Mouse (Mus musculus): ENCODE results near the gene Mall. TPM values are rescaled to one million over a fixed set of nuclear protein-coding genes. Genes with fewer than 3 reads are reported as not detected.

Gene Mall
- 10 to 100 TPM in 1 of 2 experiments, 1 to 10 TPM in 1; 9.5 to 10.6 TPM for total RNA-seq (2021)
- long read RNA-seq, experiment 1, transcript Mall-201 (4 exons, 2,006 nt), result major isoform, 10 of 15 reads
- long read RNA-seq, experiment 1, partial matches to known transcripts, result 0 of 15 reads
- long read RNA-seq, experiment 1, other reads (novel, unspliced or antisense), result 5 of 15 reads
- long read RNA-seq, experiment 2, partial matches to known transcripts, result 3 of 7 reads
- long read RNA-seq, experiment 2, other reads (novel, unspliced or antisense), result 0 of 7 reads

DNA sequence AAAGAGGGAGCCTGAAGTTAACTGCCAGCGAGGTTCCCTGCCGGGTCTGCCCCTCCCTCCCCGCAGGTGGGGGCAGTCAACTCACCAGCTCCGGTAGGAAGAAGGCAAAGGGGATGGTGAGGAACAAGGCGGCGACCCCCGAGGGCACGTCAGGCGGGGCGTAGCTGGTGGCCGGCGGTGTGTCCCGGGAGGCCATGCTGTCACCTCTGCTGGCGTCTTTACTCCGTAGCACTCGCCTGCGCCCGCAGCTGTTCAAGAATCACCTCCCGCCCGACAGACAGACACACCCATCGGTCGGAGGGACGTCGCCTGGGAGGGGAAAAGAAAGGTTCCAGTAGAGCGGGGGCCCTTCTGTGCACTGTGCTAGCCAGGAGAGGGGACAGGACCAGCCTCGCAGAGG lies at the start of gene Mall:
Gene Mall, minus strand, starts transcription at position 262 of the 400 bp plus-strand sequence.
- intact Hi-C loops (cut with DNase I), result no loop called here
- peak; percentile 23 to 31 for DNase-seq

DNA sequence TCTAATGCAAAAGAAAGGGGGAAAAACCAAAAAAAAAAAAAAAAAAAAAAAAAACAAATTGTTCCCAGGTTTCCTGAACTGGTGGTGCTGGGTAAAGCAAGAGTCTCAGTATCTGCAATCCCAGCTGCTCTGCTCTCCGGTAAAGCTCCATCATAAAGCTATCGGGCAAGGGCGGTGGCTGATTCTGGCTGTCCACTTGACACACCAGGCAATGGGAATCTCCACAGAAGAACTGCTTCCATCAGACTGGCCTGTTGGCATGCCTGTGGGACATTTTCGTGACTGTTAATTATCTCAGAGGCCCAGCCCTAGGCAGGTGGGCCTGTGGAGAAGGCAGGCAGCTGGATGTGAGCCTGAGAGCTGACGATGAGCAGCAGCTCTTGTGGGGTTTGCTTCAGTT lies 48.7 kb upstream of the Mall start:
- intact Hi-C loops (cut with DNase I), result no loop called here

DNA sequence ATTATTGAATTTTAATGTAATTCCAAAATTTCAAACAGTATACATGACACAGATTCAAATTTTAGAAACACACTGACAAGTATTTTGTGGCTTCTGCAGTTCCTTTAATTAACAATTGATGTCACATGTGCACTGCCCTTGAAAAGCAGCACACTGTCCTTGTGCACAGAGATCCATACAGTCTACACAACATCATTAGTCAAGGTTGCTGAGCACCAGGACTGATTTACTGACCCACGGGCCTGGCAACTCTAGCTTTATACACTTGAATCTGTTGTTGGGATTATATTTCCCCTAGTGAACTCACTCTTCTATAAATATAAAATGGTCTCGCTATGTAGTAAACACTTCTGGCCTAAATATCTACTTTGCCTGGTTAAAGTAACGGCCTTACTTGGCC lies 45.3 kb upstream of the Mall start:
- no peak for DNase-seq
- intact Hi-C loops (cut with DNase I), result no loop called here

More for the DNA sequence above, 48.7 kb upstream of the Mall start:
- DNase-seq, result no peak

DNA sequence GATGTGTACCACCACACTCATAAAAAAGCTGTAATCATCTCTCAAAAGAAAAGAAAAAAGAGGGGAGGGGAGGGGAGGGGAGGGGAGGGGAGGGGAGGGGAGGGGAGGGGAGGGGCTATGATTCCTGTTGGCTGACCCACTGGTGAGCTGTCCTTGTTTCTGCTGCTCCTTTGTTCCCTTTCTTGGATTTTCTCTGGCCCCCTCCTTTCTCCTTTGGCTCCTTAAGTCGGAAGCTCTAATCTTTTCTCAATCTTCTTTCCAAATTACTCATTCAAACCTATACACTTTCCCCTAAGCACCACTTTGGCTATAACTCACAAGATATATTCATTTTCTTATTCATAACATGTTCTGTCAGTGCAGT lies 44.8 kb upstream of the Mall start:
- intact Hi-C loops (cut with DNase I), result no loop called here
- no peak for DNase-seq

DNA sequence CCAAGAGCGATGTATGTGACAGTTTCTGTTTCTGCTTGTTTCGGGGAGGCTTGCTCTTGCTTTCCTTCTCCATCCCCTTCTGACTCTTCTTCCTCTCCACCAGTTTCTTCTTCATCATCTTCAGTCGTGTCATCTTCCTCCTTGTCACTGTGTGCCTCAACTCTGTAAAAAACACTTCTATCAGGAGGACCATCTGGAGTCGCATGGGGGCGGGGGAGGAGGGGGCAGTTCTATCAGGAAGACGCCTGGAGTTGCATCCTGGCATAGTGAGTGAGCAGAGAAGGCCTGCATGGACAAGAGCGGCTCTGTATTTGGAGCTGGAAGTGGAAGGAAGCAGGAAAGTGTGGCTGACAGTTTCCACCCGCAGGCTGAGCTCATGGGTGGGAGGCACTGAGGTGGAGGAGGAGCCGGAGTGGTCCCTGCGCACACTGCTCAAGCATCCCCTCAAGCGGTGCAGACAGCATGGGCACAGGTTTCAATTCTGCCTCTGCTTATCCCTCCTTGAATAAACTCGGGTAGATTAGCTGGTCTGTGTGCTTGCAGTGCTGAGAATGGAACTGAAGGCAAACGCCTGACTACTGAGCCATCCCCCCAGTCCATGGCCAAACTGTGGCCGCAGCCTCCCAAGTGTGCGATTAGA lies 44.3 kb upstream of the Mall start:
- intact Hi-C loops (cut with DNase I), result no loop called here
- no peak for DNase-seq

DNA sequence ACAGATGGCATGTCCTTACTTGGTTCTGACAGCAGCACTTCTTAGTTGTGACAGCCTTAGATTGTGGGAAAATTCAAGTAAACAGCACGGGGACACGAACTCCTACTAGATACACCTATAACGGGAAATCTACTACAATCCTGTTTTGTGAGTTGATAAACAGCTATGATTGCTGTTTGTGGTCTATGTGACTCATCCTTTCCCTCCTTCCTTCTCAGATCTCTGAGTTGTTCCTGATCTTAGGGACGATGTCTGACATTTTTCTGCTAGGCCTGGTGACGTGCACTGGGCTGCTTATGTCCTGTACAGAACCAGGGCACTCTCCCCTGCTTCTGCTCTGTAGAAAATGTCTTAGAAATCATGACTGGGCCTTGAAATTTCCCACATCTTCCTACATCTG lies 31.9 kb upstream of the Mall start:
- no peak for DNase-seq
- intact Hi-C loops (cut with DNase I), result no loop called here

DNA sequence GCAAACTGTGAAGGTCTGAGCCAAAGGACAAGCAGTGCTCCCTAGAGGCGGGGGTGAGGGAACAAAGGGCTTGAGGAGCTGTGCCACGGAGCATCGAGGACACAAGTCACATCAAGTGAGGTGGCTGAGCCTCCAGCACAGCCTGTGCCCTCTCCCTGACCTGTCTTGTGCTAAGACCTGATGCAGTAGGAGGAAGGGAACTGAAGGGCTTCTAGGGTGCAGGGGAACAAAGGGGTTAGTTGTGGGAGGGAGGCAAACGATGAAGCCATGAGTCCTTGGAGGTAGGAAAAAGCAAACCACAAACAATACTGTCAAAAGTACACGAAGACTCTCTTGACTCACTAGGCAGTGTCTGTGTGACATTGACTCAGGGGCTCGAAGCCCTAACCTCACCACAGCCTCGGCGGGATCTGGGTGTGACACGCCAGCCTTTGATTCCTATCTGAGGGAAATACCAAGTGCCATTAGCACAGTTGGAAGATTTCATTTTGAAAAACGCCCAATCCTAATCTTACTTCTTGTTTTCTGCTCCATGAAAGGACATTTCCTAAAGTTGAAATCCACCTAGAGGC lies 30.8 kb upstream of the Mall start:
- DNase-seq, result no peak
- intact Hi-C loops (cut with DNase I), result no loop called here

DNA sequence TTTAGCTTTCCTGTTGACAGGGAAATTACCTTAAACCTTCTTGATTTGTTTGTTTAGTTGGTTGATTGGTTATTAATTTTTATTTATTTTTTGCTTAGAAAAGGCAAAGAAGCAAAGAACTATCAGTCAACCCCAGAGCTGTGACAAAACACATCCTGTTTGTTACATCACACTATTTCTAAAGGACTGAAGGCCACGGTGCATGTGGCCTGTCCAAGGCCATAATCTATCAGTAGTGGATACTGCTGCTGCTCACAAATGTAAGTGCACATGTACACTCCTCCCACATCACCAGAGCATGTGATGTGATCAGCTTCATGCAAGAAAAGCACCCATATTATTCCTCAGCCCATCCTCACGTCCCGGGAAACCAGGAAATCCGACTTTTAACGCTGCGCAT lies 30.3 kb upstream of the Mall start:
- no peak for DNase-seq
- intact Hi-C loops (cut with DNase I), result no loop called here

DNA sequence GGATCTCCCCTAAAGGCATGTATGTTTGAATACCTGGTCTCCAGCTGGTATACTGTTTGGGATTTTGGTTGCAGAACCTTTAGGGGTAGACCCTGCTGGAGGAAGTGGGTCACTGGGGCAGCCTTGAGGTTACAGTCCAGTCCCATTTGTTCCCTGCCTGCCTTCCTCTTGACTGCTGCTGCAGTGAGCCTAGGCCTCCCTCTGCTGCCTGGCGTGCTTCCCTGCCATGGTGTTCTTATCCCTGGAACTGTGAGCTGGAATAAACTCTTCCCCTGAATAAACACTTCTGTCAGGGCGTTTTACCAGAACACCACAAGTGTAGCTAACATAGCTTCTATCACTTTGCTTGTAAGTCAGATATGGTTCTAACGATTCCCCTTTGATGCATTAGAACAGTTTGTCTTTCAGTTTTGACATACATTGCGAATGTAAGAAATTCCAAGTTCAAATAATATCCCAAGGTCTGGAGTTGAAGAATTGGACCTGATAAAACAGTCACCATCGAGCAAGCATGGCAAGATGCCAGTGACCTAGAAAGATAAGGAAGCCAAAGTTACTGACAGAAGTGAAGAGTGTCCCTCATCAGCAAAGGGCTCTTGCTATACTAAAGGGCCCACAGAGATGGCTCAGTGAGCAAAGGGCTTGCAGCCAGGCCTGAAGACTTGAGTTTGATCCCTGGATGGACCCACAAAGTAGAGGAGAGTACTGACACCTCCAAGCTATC lies 29.6 kb upstream of the Mall start:
- peak in 1 of 2 experiments; percentile 26 for DNase-seq
- intact Hi-C loops (cut with DNase I), result loop anchor here (5.0 to 10.0 kb wide), 2 partner anchors 77 to 155 kb away; no protein-coding TSS in a partner anchor

DNA sequence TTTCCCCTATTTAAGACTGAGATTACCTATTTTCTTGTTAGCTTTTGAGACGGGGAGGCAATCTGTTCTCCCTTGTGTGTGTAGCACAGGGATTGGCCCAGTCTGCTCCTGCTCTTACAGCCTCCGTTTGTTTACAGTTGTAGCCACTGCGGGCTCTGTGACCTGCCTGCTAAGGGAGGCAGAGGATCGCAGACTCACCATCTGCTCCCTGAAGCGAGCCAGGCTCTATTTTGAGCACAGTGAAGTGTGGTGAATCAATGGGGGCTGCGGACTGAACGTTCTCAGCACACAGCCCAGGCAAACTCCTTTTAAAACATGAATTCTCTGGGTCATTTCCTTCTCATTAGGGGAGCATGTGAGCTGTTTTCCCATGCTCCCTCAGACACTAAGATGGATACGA lies 27.4 kb upstream of the Mall start:
- intact Hi-C loops (cut with DNase I), result loop anchor here (5.0 to 10.0 kb wide), 2 partner anchors 75 to 152 kb away; no protein-coding TSS in a partner anchor
- DNase-seq, result peak in 1 of 2 experiments; percentile 29

DNA sequence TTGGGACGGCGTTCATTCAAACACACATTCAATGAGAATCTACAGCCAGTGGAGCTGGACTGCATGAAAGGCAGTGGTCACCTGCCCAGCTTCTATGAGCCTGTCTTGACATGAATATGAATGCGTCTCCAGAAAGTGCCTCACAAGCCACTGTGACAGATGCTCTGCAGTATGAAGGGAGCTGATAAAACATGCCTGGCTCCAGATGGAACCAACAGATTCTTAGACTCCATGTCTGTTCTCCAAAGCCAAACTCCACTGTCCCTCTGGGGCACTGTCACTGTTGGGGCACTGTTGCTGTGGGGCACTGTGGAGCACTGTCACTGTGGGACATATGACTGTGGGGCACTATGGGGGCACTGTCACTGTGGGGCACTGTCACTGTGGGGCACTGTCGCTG lies 24.4 kb upstream of the Mall start:
- intact Hi-C loops (cut with DNase I), result loop anchor here (10.0 kb wide), 1 partner anchor 149 kb away; no protein-coding TSS in a partner anchor
- no peak for DNase-seq

DNA sequence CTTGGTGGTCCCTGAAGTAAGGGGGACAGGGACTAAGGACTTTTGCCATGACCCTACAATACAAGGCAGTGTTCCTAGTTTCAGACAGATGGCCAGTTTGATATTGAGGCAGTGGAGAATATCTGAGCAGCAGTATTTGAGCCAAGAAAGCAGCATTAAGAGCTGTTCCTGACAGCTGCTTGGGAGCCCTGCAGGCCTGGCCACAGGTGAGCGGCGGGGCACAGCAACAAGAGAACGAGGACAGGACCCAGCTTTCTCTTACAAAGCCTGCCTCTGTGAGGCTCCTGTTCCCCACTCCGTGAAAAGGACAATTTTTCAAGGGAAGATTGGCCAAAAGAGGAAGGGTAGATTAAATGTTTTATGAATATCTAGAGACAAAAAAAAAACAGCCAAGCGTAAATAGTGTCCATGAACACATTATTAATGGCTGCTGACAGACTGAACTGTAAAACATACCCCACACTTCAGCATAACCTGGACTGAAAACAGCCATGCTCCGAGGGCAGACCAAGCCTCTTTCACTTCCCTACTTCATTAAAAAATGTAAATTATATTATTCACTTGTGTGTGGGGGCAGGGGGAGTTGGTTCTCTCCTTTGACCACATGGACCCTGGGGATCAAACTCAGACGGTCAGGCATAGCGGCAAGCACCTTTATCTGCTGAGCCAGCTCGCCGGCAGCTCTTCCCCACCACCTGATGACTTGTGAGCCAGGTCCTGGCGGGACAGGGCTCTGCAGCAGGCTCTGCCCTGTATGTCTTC lies 22.3 kb upstream of the Mall start:
- intact Hi-C loops (cut with DNase I), result loop anchor here (10.0 kb wide), 1 partner anchor 147 kb away; no protein-coding TSS in a partner anchor

DNA sequence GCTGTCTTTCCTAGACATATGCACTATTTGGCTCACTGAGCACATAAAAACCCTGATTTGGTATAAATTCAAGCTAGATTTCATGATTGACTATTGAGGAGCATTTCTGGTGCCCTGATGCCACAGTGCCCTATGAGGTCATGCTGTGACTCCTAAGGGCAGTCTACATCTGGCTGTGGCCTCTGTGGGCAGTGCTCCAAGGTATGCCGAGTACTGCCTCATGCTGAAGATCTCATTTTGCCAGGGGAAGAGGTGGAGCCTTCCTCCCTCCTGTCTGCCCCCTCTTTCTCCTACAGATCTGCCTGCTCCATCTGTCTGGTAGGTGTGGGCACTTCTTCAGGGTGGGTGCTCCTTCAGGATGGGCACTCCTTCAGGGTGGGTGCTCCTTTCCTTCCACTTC lies 19.6 kb upstream of the Mall start:
- intact Hi-C loops (cut with DNase I), result no loop called here
- DNase-seq, result no peak

More for the DNA sequence above, 22.3 kb upstream of the Mall start:
- no peak for DNase-seq

DNA sequence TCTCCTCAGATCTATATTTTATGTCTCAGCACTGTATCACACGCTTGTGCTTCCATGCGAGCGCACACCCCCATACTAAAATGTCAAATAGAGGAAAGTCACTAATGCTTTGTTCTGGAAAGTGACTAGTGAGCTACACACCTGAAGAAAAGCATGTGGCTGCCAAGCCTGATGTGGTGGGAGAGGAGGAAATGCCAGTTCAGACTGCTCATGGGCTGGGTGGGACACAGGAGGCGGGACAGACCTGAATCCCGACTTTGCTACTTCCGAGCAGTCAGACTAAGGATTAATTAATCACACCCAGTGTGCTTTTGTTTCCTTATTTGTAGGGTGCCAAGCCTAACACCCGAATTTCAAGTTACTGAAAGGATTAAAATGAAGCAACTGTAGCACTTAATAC lies 18.6 kb upstream of the Mall start:
- DNase-seq, result no peak
- intact Hi-C loops (cut with DNase I), result no loop called here

DNA sequence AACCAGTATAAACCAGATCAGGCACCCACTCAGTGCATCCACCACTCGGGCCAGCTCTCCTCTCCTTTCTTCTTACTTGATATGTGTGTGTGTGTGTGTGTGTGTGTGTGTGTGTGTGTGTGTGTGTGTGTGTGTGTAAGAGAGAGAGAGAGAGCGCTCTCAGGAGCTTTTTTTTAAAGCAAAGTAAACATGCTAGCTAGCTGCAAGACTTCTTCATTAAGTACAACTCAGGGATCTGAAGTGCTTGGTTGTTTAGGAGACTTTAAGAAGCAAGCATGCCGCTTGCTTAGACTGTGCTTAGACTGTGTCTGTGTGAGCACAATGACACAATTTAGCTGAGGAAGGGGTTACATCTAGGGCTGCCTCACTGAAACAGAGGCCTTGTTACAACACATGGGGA lies 12.9 kb upstream of the Mall start:
- intact Hi-C loops (cut with DNase I), result no loop called here
- DNase-seq, result no peak

DNA sequence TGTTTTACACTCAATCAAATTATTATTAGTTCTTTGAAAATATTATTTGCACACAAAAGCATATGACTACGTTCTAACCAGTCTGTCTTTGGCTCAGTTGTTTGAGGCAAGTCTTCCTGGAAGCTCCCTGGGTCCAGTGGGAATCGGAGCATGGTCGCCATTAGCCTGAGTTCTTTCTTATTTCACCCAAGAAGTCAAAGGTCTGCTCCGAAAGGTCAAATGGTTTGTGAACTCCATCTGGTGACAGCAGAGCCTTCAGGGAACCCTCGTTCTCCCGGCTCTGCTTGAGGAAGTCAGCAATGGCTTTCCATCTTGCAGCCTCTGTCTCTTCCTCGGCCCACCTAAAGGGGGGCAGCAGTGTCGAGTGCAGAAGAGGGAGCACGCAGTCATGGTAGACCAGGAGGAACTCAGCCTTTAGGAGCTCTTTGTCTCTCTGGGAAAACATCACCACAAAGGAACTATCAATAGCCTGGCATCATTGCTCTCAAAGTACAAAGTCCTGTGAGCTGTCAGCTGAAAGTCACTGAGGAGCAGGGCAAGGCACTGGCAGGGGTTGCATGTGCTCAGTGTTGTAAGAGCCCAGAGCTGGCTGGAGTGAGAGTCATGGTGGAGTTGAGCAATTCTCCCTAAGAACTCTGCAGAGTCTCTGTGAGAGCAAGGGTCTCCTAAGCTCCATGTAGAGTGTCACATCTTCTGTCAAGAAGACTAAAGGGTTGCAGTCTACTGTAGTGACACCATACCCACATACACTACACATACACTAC lies 11.2 kb upstream of the Mall start:
- no peak for DNase-seq
- intact Hi-C loops (cut with DNase I), result no loop called here

DNA sequence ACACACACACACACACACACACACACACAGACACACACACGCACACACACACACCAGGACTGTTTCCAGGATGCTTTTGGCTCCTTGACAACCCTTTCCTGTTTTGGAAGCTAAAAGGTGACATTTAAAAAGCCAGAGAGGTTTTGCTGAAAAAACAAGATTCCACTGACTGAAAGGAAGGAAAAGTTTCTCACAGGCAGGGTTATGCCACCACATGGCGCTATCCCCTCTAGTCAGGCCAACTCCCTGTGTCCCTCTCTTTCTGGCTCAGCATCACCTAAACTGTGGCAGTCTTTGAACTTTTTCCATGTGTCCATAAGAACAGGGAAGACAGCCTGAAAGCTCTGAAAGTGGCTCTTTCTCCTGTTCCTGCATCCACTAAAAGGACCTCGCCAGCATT lies 8.2 kb upstream of the Mall start:
- intact Hi-C loops (cut with DNase I), result no loop called here
- DNase-seq, result no peak

DNA sequence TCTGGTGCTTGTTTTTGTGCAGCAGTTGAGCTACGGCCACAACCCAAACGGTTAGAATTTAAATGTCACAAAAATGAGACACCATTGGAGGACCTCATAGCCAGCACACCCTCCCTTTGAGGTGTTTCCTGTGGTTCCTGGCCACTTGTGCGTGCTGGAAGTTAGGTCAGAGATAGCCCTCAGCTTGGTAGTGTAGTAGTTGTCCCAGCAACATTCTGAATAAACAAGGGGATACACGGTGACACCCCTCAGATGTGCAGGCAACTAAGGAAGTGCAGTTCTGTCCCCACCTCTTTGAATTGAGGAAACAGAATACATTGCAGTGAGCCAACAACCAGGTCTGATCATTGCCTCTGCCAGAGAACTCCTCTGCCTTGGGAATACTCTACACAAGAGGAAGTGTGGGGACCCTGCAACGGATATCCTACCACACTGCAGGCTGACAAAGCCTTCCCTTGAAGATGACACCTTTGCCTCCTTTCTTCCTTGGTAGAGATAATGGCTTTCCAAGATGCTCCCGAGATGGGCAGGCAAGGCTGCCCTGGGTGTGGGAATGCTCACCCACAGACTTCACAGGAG lies 7.0 kb upstream of the Mall start:
- DNase-seq, result no peak
- intact Hi-C loops (cut with DNase I), result no loop called here

DNA sequence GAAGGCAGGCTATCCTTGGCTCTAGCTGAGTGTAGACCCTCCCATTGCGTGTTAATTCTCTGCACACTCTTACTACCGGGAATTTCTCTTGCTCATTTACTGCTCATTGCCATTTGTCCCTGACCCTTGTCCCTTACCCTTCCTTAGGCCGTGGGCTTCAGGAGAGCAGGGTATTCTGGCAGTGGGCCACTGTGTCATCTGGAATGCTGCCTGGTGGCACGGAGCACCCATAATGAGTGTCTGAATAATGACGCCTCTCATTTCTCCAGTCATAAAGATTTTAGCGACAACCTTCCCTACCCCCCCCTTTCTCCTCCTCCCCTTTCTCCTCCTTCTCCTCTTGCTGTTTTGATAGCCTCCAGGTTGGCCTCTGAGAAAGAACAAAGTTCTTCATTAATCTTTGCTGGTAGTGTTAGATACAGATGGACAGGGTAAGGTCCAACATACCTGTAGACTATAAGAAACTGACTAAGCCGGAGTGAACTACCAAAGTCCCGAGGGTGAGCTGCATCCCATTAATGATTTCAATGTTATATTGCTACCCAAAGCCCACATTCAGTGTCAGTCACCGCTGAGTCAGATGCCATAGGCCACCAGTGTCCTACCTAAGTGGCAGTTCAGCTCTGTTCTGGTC lies 5.9 kb upstream of the Mall start:
- intact Hi-C loops (cut with DNase I), result no loop called here
- DNase-seq, result no peak

Measured in heart, postnatal 14 days (tissue).